Mouse (Mus musculus) intestine, postnatal 0 days (tissue): ENCODE measurements around the gene Nkain2. TPM values are rescaled to one million over a fixed set of nuclear protein-coding genes. Genes with fewer than 3 reads are reported as not detected.

Experiments
- ATAC-seq: fragments of 200-750 bp; cut with Nextera tagmentation; 2 replicates; pipeline ENCODE4 v1.8.0; 2017; ENCODE audit warnings: mild to moderate bottlenecking, moderate TSS enrichment, moderate library complexity
- H3K27ac ChIP-seq: fragments of 300-500 bp; sonication (generic); 2 replicates; pipeline ENCODE4 v1.5.1; 2014; ENCODE audit warnings: mild to moderate bottlenecking, low read depth, low read length, moderate library complexity
- H3K27me3 ChIP-seq: fragments of 300-500 bp; sonication (generic); replicated peaks from 2 replicates; pipeline ENCODE4 v1.6.1; 2014; ENCODE audit warnings: low read length, mixed read lengths; ENCODE audit not compliant: control insufficient read depth, insufficient read depth
- H3K36me3 ChIP-seq: fragments of 300-500 bp; sonication (generic); 2 replicates; pipeline ENCODE4 v1.6.1; 2014; ENCODE audit warnings: mild to moderate bottlenecking, moderate library complexity; ENCODE audit not compliant: control insufficient read depth, insufficient read depth
- H3K4me1 ChIP-seq: fragments of 300-500 bp; sonication (generic); replicated peaks from 2 replicates; pipeline ENCODE4 v1.6.1; 2014; ENCODE audit warnings: antibody characterized with exemption, low read length, mixed read lengths; ENCODE audit not compliant: control insufficient read depth, insufficient read depth
- H3K4me2 ChIP-seq: fragments of 300-500 bp; sonication (generic); replicated peaks from 2 replicates; pipeline ENCODE4 v1.6.1; 2014; ENCODE audit warnings: low read depth, mild to moderate bottlenecking, moderate library complexity
- H3K4me3 ChIP-seq: fragments of 300-500 bp; sonication (generic); 2 replicates; pipeline ENCODE4 v1.5.1; 2014; ENCODE audit warnings: low read depth, low read length
- H3K9ac ChIP-seq: fragments of 300-500 bp; sonication (generic); 2 replicates; pipeline ENCODE4 v1.6.1; 2014; ENCODE audit warnings: mild to moderate bottlenecking, low read depth, low read length
- H3K9me3 ChIP-seq: fragments of 300-500 bp; sonication (generic); 2 replicates; pipeline ENCODE4 v1.6.1; 2016; ENCODE audit warnings: mixed run types; ENCODE audit not compliant: control insufficient read depth
- CTCF ChIP-seq: sonication (generic); IDR thresholded peaks from 2 replicates; pipeline ENCODE4 v1.5.1; 2016; ENCODE audit warnings: low read depth, mild to moderate bottlenecking, control low read depth, antibody characterized with exemption, moderate library complexity
- WGBS: fragments of 180-500 bp; shearing (Covaris S2); extraction: QIAGEN DNeasy Blood & Tissue Kit; methylation state at CpG from one replicate; pipeline ENCODE4 v1.1.7; 2014; 5-methylcytosine and 5-hydroxymethylcytosine counted together
- polyA plus RNA-seq: library from polyadenylated mRNA; unstranded; fragments of >200 nt; fragmentation: Nextera tagmentation; extraction: Ambion mirVana; gene quantifications from 2 replicates; pipeline ENCODE4 v1.2.1, GENCODE M21; 2015

Nkain2 gene
- polyA plus RNA-seq, 1 experiment from 2014 or later: 1.0 TPM

DNA sequence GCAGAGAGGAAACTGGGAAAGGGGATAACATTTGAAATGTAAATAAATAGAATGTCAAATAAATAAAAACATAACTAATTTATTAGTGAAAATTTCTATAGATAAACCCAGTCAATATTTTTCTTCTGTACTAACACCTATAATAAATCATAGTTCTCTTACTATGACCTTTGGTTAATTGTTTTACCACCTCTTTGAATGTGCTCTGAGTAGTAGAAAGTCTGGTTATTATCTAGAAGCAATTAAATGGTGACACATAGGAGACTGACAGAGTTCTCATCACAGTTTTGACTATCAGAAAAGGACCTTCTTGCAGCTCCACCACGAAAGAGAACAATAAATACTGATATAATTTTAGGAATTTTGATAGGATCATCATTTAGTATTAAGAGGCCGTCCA, 295.3 kb downstream of the Nkain2 start:
- Histone ChIP-seq H3K4me2 (no peak overlapping the region), H3K4me1 (no peaks in the 10 kb centered on the region), H3K9ac (no peak overlapping the region), H3K27me3 (no peaks in the 10 kb centered on the region), H3K36me3 (no peaks in the 10 kb centered on the region), H3K27ac (no peak overlapping the region), H3K4me3 (no peak overlapping the region), H3K9me3 (no peaks in the 10 kb centered on the region)
- WGBS: 22% methylated on average over 2 of the region's 2 CpGs
- ATAC-seq: peak; percentile 43; the same call in 1 of the 2 replicates
- no peak for TF ChIP-seq CTCF

DNA sequence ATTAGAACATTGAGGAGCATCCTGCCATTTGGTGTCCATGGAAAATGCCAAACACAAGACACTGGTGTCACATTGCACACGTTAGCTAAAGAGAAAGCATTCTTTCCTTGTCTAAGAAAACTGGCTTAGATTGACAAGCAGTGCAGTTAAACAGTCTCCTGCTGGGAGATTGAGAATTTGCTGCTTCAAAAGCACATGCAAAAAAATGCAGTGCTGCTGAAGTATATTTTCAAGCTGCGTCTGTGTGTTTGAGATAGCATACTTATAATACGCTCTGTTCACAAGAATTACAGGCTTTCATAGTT, 313.0 kb downstream of the Nkain2 start:
- H3K27me3 ChIP-seq: no peaks in the 10 kb centered on the region
- no peak overlapping the region for H3K27ac ChIP-seq
- no peak overlapping the region for H3K4me2 ChIP-seq
- no peak overlapping the region for H3K9ac ChIP-seq
- H3K4me1 ChIP-seq: no peaks in the 10 kb centered on the region
- WGBS: 68% methylated on average over 3 of the region's 3 CpGs
- no peak for ATAC-seq
- no peak overlapping the region for H3K4me3 ChIP-seq
- H3K36me3 ChIP-seq: no peaks in the 10 kb centered on the region
- TF ChIP-seq CTCF: no peak
- H3K9me3 ChIP-seq: no peaks in the 10 kb centered on the region

DNA sequence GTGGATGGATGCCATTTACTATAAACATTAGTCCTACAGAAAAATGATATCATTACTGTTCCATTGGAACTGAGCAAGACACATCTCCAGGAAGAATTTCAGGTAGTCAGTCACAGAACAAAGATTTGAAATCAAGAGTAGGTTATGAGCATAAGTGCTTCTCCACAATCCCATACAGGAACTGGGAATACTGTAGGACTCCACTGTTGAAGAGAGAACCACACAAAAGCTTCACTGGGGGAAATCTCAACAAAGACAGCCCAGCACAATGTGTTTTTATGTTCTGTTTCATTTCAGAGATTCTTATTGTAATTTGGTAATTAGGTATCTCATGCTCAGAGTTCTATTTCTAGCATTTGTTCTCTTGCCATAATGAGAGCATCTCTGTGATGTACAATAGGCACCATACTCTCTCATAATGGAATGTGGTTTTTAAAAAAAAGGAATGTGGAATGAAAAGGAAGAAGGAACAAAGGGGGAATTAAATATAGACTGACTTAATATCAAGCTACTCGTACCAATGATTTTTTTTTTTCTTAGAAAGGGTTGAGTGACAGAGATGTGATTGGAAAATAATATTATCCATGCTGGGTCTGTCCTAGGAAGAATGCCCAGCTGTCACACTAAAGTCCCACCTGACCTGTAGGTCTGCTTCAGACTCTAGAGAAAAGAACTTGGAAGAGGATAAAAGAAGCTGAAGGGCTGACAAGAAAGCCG, 313.5 kb downstream of the Nkain2 start:
- 74% methylated on average over 2 of the region's 2 CpGs for WGBS
- Histone ChIP-seq H3K4me1 (no peaks in the 10 kb centered on the region), H3K4me3 (no peak overlapping the region), H3K27me3 (no peaks in the 10 kb centered on the region), H3K9me3 (no peaks in the 10 kb centered on the region), H3K27ac (no peak overlapping the region), H3K9ac (no peak overlapping the region), H3K4me2 (no peak overlapping the region), H3K36me3 (no peaks in the 10 kb centered on the region)
- no peak for TF ChIP-seq CTCF
- ATAC-seq: no peak

DNA sequence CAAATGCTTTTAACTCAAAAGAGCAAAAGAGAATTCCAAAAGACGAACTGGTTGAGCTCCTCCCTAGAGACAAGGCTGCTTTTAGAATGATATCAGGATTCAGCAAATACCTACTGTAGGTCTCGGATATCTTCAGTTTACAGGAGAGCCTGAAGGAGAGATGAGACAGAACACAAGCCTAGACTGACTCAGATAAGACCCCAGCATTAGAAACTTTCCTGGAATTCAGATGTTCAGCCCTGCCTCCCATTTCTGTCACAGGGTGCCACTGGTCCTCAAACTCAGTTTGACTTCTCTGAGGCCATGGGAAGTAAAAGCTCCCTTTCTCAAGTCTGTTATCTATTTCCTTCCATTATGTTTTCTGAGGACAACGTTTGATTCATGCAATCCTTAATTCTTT, 332.6 kb downstream of the Nkain2 start:
- 67% methylated on average over 3 of the region's 3 CpGs for WGBS
- Histone ChIP-seq H3K27ac (no peak overlapping the region), H3K4me1 (no peaks in the 10 kb centered on the region), H3K9me3 (no peaks in the 10 kb centered on the region), H3K36me3 (no peaks in the 10 kb centered on the region), H3K9ac (no peak overlapping the region), H3K4me2 (no peak overlapping the region), H3K4me3 (no peak overlapping the region), H3K27me3 (no peaks in the 10 kb centered on the region)
- no peak for ATAC-seq
- no peak for TF ChIP-seq CTCF

DNA sequence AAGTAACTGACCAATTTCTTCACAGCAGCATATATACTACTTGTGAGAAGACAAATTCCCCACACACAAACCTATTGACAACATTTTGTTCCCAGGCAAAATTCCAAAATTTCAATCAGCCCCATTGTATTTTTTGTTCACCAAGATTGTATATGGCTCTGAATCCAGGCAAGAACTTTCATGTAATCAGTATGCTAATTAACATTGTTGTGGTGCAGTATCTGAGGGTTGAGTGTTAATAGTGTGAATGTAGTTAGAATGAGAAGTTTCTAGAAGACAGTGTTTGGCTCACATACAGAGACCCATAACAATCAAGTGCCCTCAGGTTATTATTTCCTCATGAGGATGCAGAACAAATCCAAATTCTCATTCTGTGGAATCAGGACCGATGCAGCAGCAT, 354.2 kb downstream of the Nkain2 start:
- Histone ChIP-seq H3K27me3 (no peaks in the 10 kb centered on the region), H3K27ac (no peak overlapping the region), H3K9ac (no peak overlapping the region), H3K4me1 (no peaks in the 10 kb centered on the region), H3K36me3 (no peaks in the 10 kb centered on the region), H3K4me2 (no peak overlapping the region), H3K9me3 (no peaks in the 10 kb centered on the region), H3K4me3 (no peak overlapping the region)
- ATAC-seq: no peak
- no peak for TF ChIP-seq CTCF
- 90% methylated on average over 1 of the region's 1 CpGs for WGBS

DNA sequence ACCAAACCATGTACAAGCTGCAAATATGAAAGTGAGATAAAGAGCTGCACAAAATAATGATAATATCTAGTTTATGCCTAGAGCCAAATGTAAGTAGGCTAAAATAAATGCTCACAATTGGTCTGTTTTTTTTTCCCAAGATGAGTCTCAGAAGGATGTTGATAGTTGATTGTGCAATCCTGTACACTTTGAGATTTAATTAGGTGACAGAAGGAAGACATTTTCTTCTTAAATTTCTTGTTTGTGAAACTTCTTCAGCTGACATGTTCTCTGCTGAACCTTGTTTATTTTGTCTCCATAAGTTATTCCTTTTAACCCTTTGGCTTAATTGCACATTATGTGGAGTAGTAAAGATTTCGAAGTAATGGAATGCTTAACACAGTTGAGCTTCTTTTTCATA, 379.4 kb downstream of the Nkain2 start:
- WGBS: 74% methylated on average over 1 of the region's 1 CpGs
- no peaks in the 10 kb centered on the region for H3K4me1 ChIP-seq
- no peak for ATAC-seq
- H3K27ac ChIP-seq: no peak overlapping the region
- H3K4me3 ChIP-seq: no peak overlapping the region
- H3K36me3 ChIP-seq: no peaks in the 10 kb centered on the region
- H3K4me2 ChIP-seq: no peak overlapping the region
- no peaks in the 10 kb centered on the region for H3K9me3 ChIP-seq
- H3K9ac ChIP-seq: no peak overlapping the region
- TF ChIP-seq CTCF: no peak
- H3K27me3 ChIP-seq: no peaks in the 10 kb centered on the region
